Mouse (Mus musculus): ENCODE data around the gene Nrcam. TPM values are rescaled to one million over a fixed set of nuclear protein-coding genes. Genes with fewer than 3 reads are reported as not detected.

Nrcam gene
- polyA plus RNA-seq, 1 experiment from 2014 or later: 94.4 TPM

- Histone ChIP-seq H3K27me3 (ENCODE audit: control insufficient read depth, insufficient read depth, low read length) (no peaks in the 10 kb centered on the region), H3K4me3 (ENCODE audit: low read depth, low read length) (no peak overlapping the region), H3K36me3 (ENCODE audit: control insufficient read depth, insufficient read depth, low read length) (no peaks in the 10 kb centered on the region), H3K9me3 (ENCODE audit: control insufficient read depth, low read length) (no peaks in the 10 kb centered on the region), H3K4me1 (ENCODE audit: control insufficient read depth, insufficient read depth, low read length) (no peaks in the 10 kb centered on the region), H3K9ac (ENCODE audit: low read length) (no peak overlapping the region), H3K4me2 (ENCODE audit: low read depth) (no peak overlapping the region), H3K27ac (ENCODE audit: low read depth, low read length) (no peak overlapping the region)
- 48% methylated on average over 11 of the region's 11 CpGs for WGBS
- ATAC-seq (ENCODE audit: insufficient read depth, low FRiP score, low TSS enrichment) (no peak), DNase-seq (ENCODE audit: low spot score) (no peak)
These were observed 199.8 kb downstream of the Nrcam start for GRCm38 (mm10) chr12:44528391-44529016.

GRCm38 (mm10) chr12:44532337-44533113, 203.8 kb downstream of the Nrcam start:
- Histone ChIP-seq H3K27me3 (ENCODE audit: control insufficient read depth, insufficient read depth, low read length) (no peaks in the 10 kb centered on the region), H3K9ac (ENCODE audit: low read length) (no peak overlapping the region), H3K4me3 (ENCODE audit: low read depth, low read length) (no peak overlapping the region), H3K9me3 (ENCODE audit: control insufficient read depth, low read length) (no peaks in the 10 kb centered on the region), H3K4me2 (ENCODE audit: low read depth) (no peak overlapping the region), H3K4me1 (ENCODE audit: control insufficient read depth, insufficient read depth, low read length) (no peaks in the 10 kb centered on the region), H3K27ac (ENCODE audit: low read depth, low read length) (no peak overlapping the region), H3K36me3 (ENCODE audit: control insufficient read depth, insufficient read depth, low read length) (no peaks in the 10 kb centered on the region)
- ATAC-seq (ENCODE audit: insufficient read depth, low FRiP score, low TSS enrichment) (no peak), DNase-seq (ENCODE audit: low spot score) (no peak)
- 73% methylated on average over 19 of the region's 19 CpGs for WGBS

- no peaks in the 10 kb centered on the region for H3K36me3 ChIP-seq (ENCODE audit: control insufficient read depth, insufficient read depth, low read length)
- 84% methylated on average over 7 of the region's 7 CpGs for WGBS
- no peak overlapping the region for H3K27ac ChIP-seq (ENCODE audit: low read depth, low read length)
- H3K4me1 ChIP-seq (ENCODE audit: control insufficient read depth, insufficient read depth, low read length): no peaks in the 10 kb centered on the region
- no peak overlapping the region for H3K4me3 ChIP-seq (ENCODE audit: low read depth, low read length)
- DNase-seq (ENCODE audit: low spot score) (no peak), ATAC-seq (ENCODE audit: insufficient read depth, low FRiP score, low TSS enrichment) (no peak)
- no peak overlapping the region for H3K9ac ChIP-seq (ENCODE audit: low read length)
- H3K4me2 ChIP-seq (ENCODE audit: low read depth): no peak overlapping the region
- no peaks in the 10 kb centered on the region for H3K27me3 ChIP-seq (ENCODE audit: control insufficient read depth, insufficient read depth, low read length)
- no peaks in the 10 kb centered on the region for H3K9me3 ChIP-seq (ENCODE audit: control insufficient read depth, low read length)
These were observed 205.5 kb downstream of the Nrcam start for GRCm38 (mm10) chr12:44534100-44534633.

- ATAC-seq (ENCODE audit: insufficient read depth, low FRiP score, low TSS enrichment): no peak
These were observed 206.9 kb downstream of the Nrcam start for GRCm38 (mm10) chr12:44535623-44536022.

GRCm38 (mm10) chr12:44547721-44548369, 219.2 kb downstream of the Nrcam start:
- ATAC-seq (ENCODE audit: insufficient read depth, low FRiP score, low TSS enrichment) (peak; percentile 36; the same call in 1 of the 2 replicates), DNase-seq (ENCODE audit: low spot score) (peak; percentile 80)
- no peaks in the 10 kb centered on the region; the same call in 1 of the 2 replicates for H3K4me1 ChIP-seq (ENCODE audit: control insufficient read depth, insufficient read depth, low read length)
- H3K9ac ChIP-seq (ENCODE audit: low read length): no peak overlapping the region
- no peaks in the 10 kb centered on the region for H3K9me3 ChIP-seq (ENCODE audit: control insufficient read depth, low read length)
- no peaks in the 10 kb centered on the region for H3K27me3 ChIP-seq (ENCODE audit: control insufficient read depth, insufficient read depth, low read length)
- no peaks in the 10 kb centered on the region for H3K36me3 ChIP-seq (ENCODE audit: control insufficient read depth, insufficient read depth, low read length)
- WGBS: 52% methylated on average over 8 of the region's 8 CpGs
- H3K4me2 ChIP-seq (ENCODE audit: low read depth): no peak overlapping the region
- H3K4me3 ChIP-seq (ENCODE audit: low read depth, low read length): no peak overlapping the region
- H3K27ac ChIP-seq (ENCODE audit: low read depth, low read length): no peak overlapping the region

More at GRCm38 (mm10) chr12:44535623-44536022, 206.9 kb downstream of the Nrcam start:
- DNase-seq (ENCODE audit: low spot score): no peak
- no peaks in the 10 kb centered on the region for H3K36me3 ChIP-seq (ENCODE audit: control insufficient read depth, insufficient read depth, low read length)
- no peak overlapping the region for H3K4me2 ChIP-seq (ENCODE audit: low read depth)
- no peaks in the 10 kb centered on the region for H3K27me3 ChIP-seq (ENCODE audit: control insufficient read depth, insufficient read depth, low read length)
- WGBS: 28% methylated on average over 5 of the region's 5 CpGs
- H3K27ac ChIP-seq (ENCODE audit: low read depth, low read length): no peak overlapping the region
- no peaks in the 10 kb centered on the region for H3K4me1 ChIP-seq (ENCODE audit: control insufficient read depth, insufficient read depth, low read length)
- no peak overlapping the region for H3K9ac ChIP-seq (ENCODE audit: low read length)
- H3K9me3 ChIP-seq (ENCODE audit: control insufficient read depth, low read length): no peaks in the 10 kb centered on the region
- H3K4me3 ChIP-seq (ENCODE audit: low read depth, low read length): no peak overlapping the region

- WGBS: 66% methylated on average over 9 of the region's 9 CpGs
- no peak overlapping the region for H3K27ac ChIP-seq (ENCODE audit: low read depth, low read length)
- H3K4me1 ChIP-seq (ENCODE audit: control insufficient read depth, insufficient read depth, low read length): no peaks in the 10 kb centered on the region; the same call in 1 of the 2 replicates
- no peaks in the 10 kb centered on the region for H3K36me3 ChIP-seq (ENCODE audit: control insufficient read depth, insufficient read depth, low read length)
- no peak for DNase-seq (ENCODE audit: low spot score)
- H3K9ac ChIP-seq (ENCODE audit: low read length): no peak overlapping the region
- no peak overlapping the region for H3K4me2 ChIP-seq (ENCODE audit: low read depth)
- no peak overlapping the region for H3K4me3 ChIP-seq (ENCODE audit: low read depth, low read length)
- no peaks in the 10 kb centered on the region for H3K9me3 ChIP-seq (ENCODE audit: control insufficient read depth, low read length)
- ATAC-seq (ENCODE audit: insufficient read depth, low FRiP score, low TSS enrichment): no peak
- no peaks in the 10 kb centered on the region for H3K27me3 ChIP-seq (ENCODE audit: control insufficient read depth, insufficient read depth, low read length)
These were observed 219.8 kb downstream of the Nrcam start for GRCm38 (mm10) chr12:44548465-44548864.

- Histone ChIP-seq H3K4me2 (ENCODE audit: low read depth) (no peak overlapping the region), H3K9ac (ENCODE audit: low read length) (no peak overlapping the region), H3K4me1 (ENCODE audit: control insufficient read depth, insufficient read depth, low read length) (no peaks in the 10 kb centered on the region; the same call in 1 of the 2 replicates), H3K9me3 (ENCODE audit: control insufficient read depth, low read length) (no peaks in the 10 kb centered on the region), H3K4me3 (ENCODE audit: low read depth, low read length) (no peak overlapping the region), H3K27ac (ENCODE audit: low read depth, low read length) (no peak overlapping the region), H3K36me3 (ENCODE audit: control insufficient read depth, insufficient read depth, low read length) (no peaks in the 10 kb centered on the region), H3K27me3 (ENCODE audit: control insufficient read depth, insufficient read depth, low read length) (no peaks in the 10 kb centered on the region)
- DNase-seq (ENCODE audit: low spot score) (no peak), ATAC-seq (ENCODE audit: insufficient read depth, low FRiP score, low TSS enrichment) (no peak)
These were observed 222.9 kb downstream of the Nrcam start for GRCm38 (mm10) chr12:44551614-44552013.

GRCm38 (mm10) chr12:44554051-44554450, 225.4 kb downstream of the Nrcam start:
- H3K27ac ChIP-seq (ENCODE audit: low read depth, low read length): no peak overlapping the region
- H3K36me3 ChIP-seq (ENCODE audit: control insufficient read depth, insufficient read depth, low read length): no peaks in the 10 kb centered on the region
- H3K9ac ChIP-seq (ENCODE audit: low read length): no peak overlapping the region
- H3K27me3 ChIP-seq (ENCODE audit: control insufficient read depth, insufficient read depth, low read length): no peaks in the 10 kb centered on the region
- ATAC-seq (ENCODE audit: insufficient read depth, low FRiP score, low TSS enrichment) (no peak), DNase-seq (ENCODE audit: low spot score) (no peak)
- H3K4me3 ChIP-seq (ENCODE audit: low read depth, low read length): no peak overlapping the region
- H3K4me1 ChIP-seq (ENCODE audit: control insufficient read depth, insufficient read depth, low read length): no peaks in the 10 kb centered on the region
- H3K9me3 ChIP-seq (ENCODE audit: control insufficient read depth, low read length): no peaks in the 10 kb centered on the region
- WGBS: 83% methylated on average over 2 of the region's 2 CpGs
- H3K4me2 ChIP-seq (ENCODE audit: low read depth): no peak overlapping the region

Measured in neural tube, embryonic 11.5 days (tissue).